Mouse (Mus musculus): Measurements from ENCODE around the gene Sumo2. TPM values are rescaled to one million over a fixed set of nuclear protein-coding genes. Genes with fewer than 3 reads are reported as not detected.
"Not testable (repeated sequence)": the region's sequence is repeated elsewhere in the genome, so short reads cannot be mapped to it uniquely, and the experiment has no call there.

Gene Sumo2
- polyA plus RNA-seq, 1 experiment from 2014 or later: 891 TPM

GRCm38 (mm10) chr11:115502636-115503035, 33.4 kb downstream of the Sumo2 start:
- DNase-seq (ENCODE audit: low spot score): no peak
- Histone ChIP-seq H3K9ac (ENCODE audit: low read length) (no peak overlapping the region), H3K9me3 (ENCODE audit: control insufficient read depth, low read length) (no peaks in the 10 kb centered on the region), H3K4me1 (replicated peaks; ENCODE audit: control insufficient read depth, insufficient read depth, low read length) (no peaks in the 10 kb centered on the region), H3K4me3 (ENCODE audit: low read depth, low read length) (no peak overlapping the region), H3K27me3 (replicated peaks; ENCODE audit: control insufficient read depth, insufficient read depth, low read length) (no peaks in the 10 kb centered on the region), H3K36me3 (ENCODE audit: control insufficient read depth, insufficient read depth, low read length) (peaks cover 57% of the 10 kb centered on the region), H3K4me2 (ENCODE audit: low read length) (no peak overlapping the region), H3K27ac (ENCODE audit: low read depth) (no peak overlapping the region)
- no peak for ATAC-seq (replicated peaks; ENCODE audit: low FRiP score, low TSS enrichment, low read depth)
- WGBS: 96% methylated on average over 6 of the region's 6 CpGs

- DNase-seq (ENCODE audit: low spot score); H3K27me3 ChIP-seq (replicated peaks; ENCODE audit: control insufficient read depth, insufficient read depth, low read length); H3K4me1 ChIP-seq (replicated peaks; ENCODE audit: control insufficient read depth, insufficient read depth, low read length); H3K4me2 ChIP-seq (ENCODE audit: low read length); H3K9me3 ChIP-seq (ENCODE audit: control insufficient read depth, low read length); H3K27ac ChIP-seq (ENCODE audit: low read depth); ATAC-seq (replicated peaks; ENCODE audit: low FRiP score, low TSS enrichment, low read depth); H3K9ac ChIP-seq (ENCODE audit: low read length); H3K4me3 ChIP-seq (ENCODE audit: low read depth, low read length): not testable (repeated sequence)
- WGBS: 92% methylated on average over 9 of the region's 9 CpGs
- H3K36me3 ChIP-seq (ENCODE audit: control insufficient read depth, insufficient read depth, low read length): peaks cover 49% of the 10 kb centered on the region
Observed at GRCm38 (mm10) chr11:115496559-115496958, 39.5 kb downstream of the Sumo2 start.

- Histone ChIP-seq H3K4me3 (ENCODE audit: low read depth, low read length) (peak overlapping the region; percentile 72; the same call in 1 of the 2 replicates), H3K27ac (ENCODE audit: low read depth) (no peak overlapping the region), H3K9ac (ENCODE audit: low read length) (no peak overlapping the region; the same call in 1 of the 2 replicates), H3K4me1 (replicated peaks; ENCODE audit: control insufficient read depth, insufficient read depth, low read length) (peaks cover 3% of the 10 kb centered on the region; the same call in 1 of the 2 replicates), H3K9me3 (ENCODE audit: control insufficient read depth, low read length) (no peaks in the 10 kb centered on the region), H3K36me3 (ENCODE audit: control insufficient read depth, insufficient read depth, low read length) (peaks cover 18% of the 10 kb centered on the region), H3K27me3 (replicated peaks; ENCODE audit: control insufficient read depth, insufficient read depth, low read length) (no peaks in the 10 kb centered on the region), H3K4me2 (ENCODE audit: low read length) (peak overlapping the region; percentile 88)
- DNase-seq (ENCODE audit: low spot score) (no peak), ATAC-seq (replicated peaks; ENCODE audit: low FRiP score, low TSS enrichment, low read depth) (no peak)
- 37% methylated on average over 6 of the region's 6 CpGs for WGBS
Observed at GRCm38 (mm10) chr11:115492387-115492786, 43.7 kb downstream of the Sumo2 start.

GRCm38 (mm10) chr11:115491356-115492083, 44.6 kb downstream of the Sumo2 start, which contains the start of gene Nt5c:
TSS of gene Nt5c (minus strand) at chr11:115491862.
- peak within 1 kb of the TSS; percentile 88 for H3K4me2 ChIP-seq (ENCODE audit: low read length)
- WGBS: under 1% methylated on average over 43 of the region's 43 CpGs
- H3K4me1 ChIP-seq (replicated peaks; ENCODE audit: control insufficient read depth, insufficient read depth, low read length): peaks cover 3% of the 10 kb centered on the region; the same call in 1 of the 2 replicates
- DNase-seq (ENCODE audit: low spot score): peak; percentile 90
- ATAC-seq (replicated peaks; ENCODE audit: low FRiP score, low TSS enrichment, low read depth): peak; percentile 89
- no peaks in the 10 kb centered on the region for H3K9me3 ChIP-seq (ENCODE audit: control insufficient read depth, low read length)
- peaks cover 11% of the 10 kb centered on the region for H3K36me3 ChIP-seq (ENCODE audit: control insufficient read depth, insufficient read depth, low read length)
- no peaks in the 10 kb centered on the region for H3K27me3 ChIP-seq (replicated peaks; ENCODE audit: control insufficient read depth, insufficient read depth, low read length)
- peak within 1 kb of the TSS; percentile 86 for H3K27ac ChIP-seq (ENCODE audit: low read depth)
- peak within 1 kb of the TSS; percentile 69 for H3K9ac ChIP-seq (ENCODE audit: low read length)
- peak within 1 kb of the TSS; percentile 72 for H3K4me3 ChIP-seq (ENCODE audit: low read depth, low read length)

- no peaks in the 10 kb centered on the region for H3K27me3 ChIP-seq (replicated peaks; ENCODE audit: control insufficient read depth, insufficient read depth, low read length)
- peaks cover 3% of the 10 kb centered on the region; the same call in 1 of the 2 replicates for H3K4me1 ChIP-seq (replicated peaks; ENCODE audit: control insufficient read depth, insufficient read depth, low read length)
- peak overlapping the region; percentile 88 for H3K4me2 ChIP-seq (ENCODE audit: low read length)
- peak overlapping the region; percentile 86 for H3K27ac ChIP-seq (ENCODE audit: low read depth)
- peaks cover 11% of the 10 kb centered on the region for H3K36me3 ChIP-seq (ENCODE audit: control insufficient read depth, insufficient read depth, low read length)
- H3K4me3 ChIP-seq (ENCODE audit: low read depth, low read length): peak overlapping the region; percentile 72
- ATAC-seq (replicated peaks; ENCODE audit: low FRiP score, low TSS enrichment, low read depth) (peak; percentile 34), DNase-seq (ENCODE audit: low spot score) (no peak)
- peak overlapping the region; percentile 69 for H3K9ac ChIP-seq (ENCODE audit: low read length)
- no peaks in the 10 kb centered on the region for H3K9me3 ChIP-seq (ENCODE audit: control insufficient read depth, low read length)
- WGBS: 25% methylated on average over 25 of the region's 25 CpGs
Observed at GRCm38 (mm10) chr11:115490441-115491355, 45.4 kb downstream of the Sumo2 start.

- Histone ChIP-seq H3K9ac (ENCODE audit: low read length) (no peak overlapping the region), H3K4me2 (ENCODE audit: low read length) (no peak overlapping the region), H3K36me3 (ENCODE audit: control insufficient read depth, insufficient read depth, low read length) (peaks cover 11% of the 10 kb centered on the region), H3K27me3 (replicated peaks; ENCODE audit: control insufficient read depth, insufficient read depth, low read length) (no peaks in the 10 kb centered on the region), H3K4me1 (replicated peaks; ENCODE audit: control insufficient read depth, insufficient read depth, low read length) (peaks cover 3% of the 10 kb centered on the region; the same call in 1 of the 2 replicates), H3K27ac (ENCODE audit: low read depth) (no peak overlapping the region), H3K4me3 (ENCODE audit: low read depth, low read length) (no peak overlapping the region), H3K9me3 (ENCODE audit: control insufficient read depth, low read length) (no peaks in the 10 kb centered on the region)
- DNase-seq (ENCODE audit: low spot score): no peak
- WGBS: 87% methylated on average over 19 of the region's 19 CpGs
- ATAC-seq (replicated peaks; ENCODE audit: low FRiP score, low TSS enrichment, low read depth): no peak
Observed at GRCm38 (mm10) chr11:115488551-115489104, 47.4 kb downstream of the Sumo2 start.

- DNase-seq (ENCODE audit: low spot score) (no peak), ATAC-seq (replicated peaks; ENCODE audit: low FRiP score, low TSS enrichment, low read depth) (no peak)
- 69% methylated on average over 12 of the region's 12 CpGs for WGBS
- H3K27ac ChIP-seq (ENCODE audit: low read depth): no peak overlapping the region
- no peaks in the 10 kb centered on the region for H3K27me3 ChIP-seq (replicated peaks; ENCODE audit: control insufficient read depth, insufficient read depth, low read length)
- H3K9me3 ChIP-seq (ENCODE audit: control insufficient read depth, low read length): no peaks in the 10 kb centered on the region
- peaks cover 11% of the 10 kb centered on the region for H3K36me3 ChIP-seq (ENCODE audit: control insufficient read depth, insufficient read depth, low read length)
- H3K4me1 ChIP-seq (replicated peaks; ENCODE audit: control insufficient read depth, insufficient read depth, low read length): no peaks in the 10 kb centered on the region
- no peak overlapping the region for H3K4me3 ChIP-seq (ENCODE audit: low read depth, low read length)
- H3K9ac ChIP-seq (ENCODE audit: low read length): no peak overlapping the region
- H3K4me2 ChIP-seq (ENCODE audit: low read length): no peak overlapping the region
Observed at GRCm38 (mm10) chr11:115485155-115485554, 50.9 kb downstream of the Sumo2 start.

- Histone ChIP-seq H3K4me1 (replicated peaks; ENCODE audit: control insufficient read depth, insufficient read depth, low read length) (no peaks in the 10 kb centered on the region), H3K9ac (ENCODE audit: low read length) (no peak overlapping the region), H3K36me3 (ENCODE audit: control insufficient read depth, insufficient read depth, low read length) (no peaks in the 10 kb centered on the region), H3K4me3 (ENCODE audit: low read depth, low read length) (no peak overlapping the region), H3K4me2 (ENCODE audit: low read length) (no peak overlapping the region), H3K27ac (ENCODE audit: low read depth) (no peak overlapping the region), H3K9me3 (ENCODE audit: control insufficient read depth, low read length) (no peaks in the 10 kb centered on the region), H3K27me3 (replicated peaks; ENCODE audit: control insufficient read depth, insufficient read depth, low read length) (no peaks in the 10 kb centered on the region)
- ATAC-seq (replicated peaks; ENCODE audit: low FRiP score, low TSS enrichment, low read depth): no peak
- DNase-seq (ENCODE audit: low spot score): peak; percentile 90
- WGBS: 18% methylated on average over 6 of the region's 6 CpGs
Observed at GRCm38 (mm10) chr11:115483726-115484125, 52.4 kb downstream of the Sumo2 start.

Measured in intestine, embryonic 14.5 days (tissue).